Mouse (Mus musculus) frontal cortex, postnatal 10 days (tissue): ENCODE measurements around the gene Slc7a3.
A peak's percentile ranks its signal among the peaks of the same experiment; 100 is the strongest.
"Not testable (repeated sequence)": the region's sequence is repeated elsewhere in the genome, so short reads cannot be mapped to it uniquely, and the experiment has no call there.

Experiments
- DNase-seq, 2 experiments: peaks; one replicate each; pipeline ENCODE4 v3.0.0; 2022; ENCODE audit warnings: low spot score in 2 of 2, mixed read lengths in 1 of 2

The Slc7a3 gene

DNA sequence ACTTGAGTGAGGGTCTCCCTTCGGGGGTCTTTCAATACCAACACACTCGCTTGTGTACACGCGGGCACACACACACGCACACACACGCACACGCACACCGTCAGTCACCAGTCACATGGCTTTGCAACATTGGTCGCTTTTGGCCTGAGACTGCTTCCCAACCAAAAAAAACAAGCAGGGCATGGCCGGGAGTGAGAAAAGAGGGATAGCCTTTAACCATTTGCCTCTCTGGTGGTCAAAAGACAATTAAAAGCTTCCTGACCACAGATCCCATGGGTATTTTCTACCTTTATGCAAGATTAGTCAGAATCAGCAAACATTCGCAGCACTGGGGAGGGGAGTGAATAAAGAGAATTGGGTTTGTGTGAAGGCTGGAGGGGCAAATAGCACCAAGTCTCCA, at the start of gene Slc7a3:
Slc7a3 (minus strand) TSS at position 101 of the 400 bp plus-strand sequence.
- no peak for DNase-seq

GRCm38 (mm10) chrX:101131992-101132791, 46.4 kb upstream of the Slc7a3 start:
- DNase-seq, result no peak

DNA sequence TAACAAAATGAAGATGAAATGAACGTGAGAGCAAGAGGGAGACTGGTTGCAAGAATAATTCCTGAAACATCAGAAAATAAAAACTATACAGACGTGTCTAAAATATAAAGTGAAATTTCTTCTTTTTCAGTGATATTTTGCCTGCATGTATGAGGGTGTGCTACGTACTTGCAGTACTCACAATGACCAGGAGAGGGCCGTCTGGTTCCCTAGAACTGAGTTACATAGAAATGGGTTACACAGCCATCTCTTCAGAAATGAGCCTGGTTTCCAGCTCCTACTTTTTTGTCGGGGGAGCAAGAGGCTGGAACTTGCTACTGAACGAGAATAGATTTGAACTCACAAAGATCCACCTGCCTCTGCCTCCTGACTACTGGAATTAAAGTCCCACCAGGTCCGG, 45.2 kb upstream of the Slc7a3 start:
- DNase-seq, result peak in 1 of 2 experiments; percentile 64

- no peak for DNase-seq
Observed at GRCm38 (mm10) chrX:101128559-101128958, 42.7 kb upstream of the Slc7a3 start.

DNA sequence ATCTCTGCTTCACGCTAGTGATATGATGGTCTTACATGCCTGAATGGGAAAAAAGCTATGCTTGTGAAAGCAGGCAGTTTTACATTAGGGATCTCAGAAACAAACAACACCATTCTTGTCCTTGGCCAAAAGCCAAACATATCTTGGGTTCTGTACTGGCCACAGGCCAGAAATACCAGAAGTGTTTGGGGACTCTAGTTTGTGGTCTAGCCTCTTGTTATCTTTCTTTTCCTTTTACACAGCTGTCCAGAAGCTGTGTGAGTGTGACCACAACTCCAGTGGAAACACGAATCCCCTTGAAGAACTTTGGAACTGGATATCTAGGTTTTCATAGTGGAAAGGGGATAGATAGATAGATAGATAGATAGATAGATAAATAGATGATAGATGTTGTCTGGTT, 41.2 kb upstream of the Slc7a3 start:
- DNase-seq, result no peak

- DNase-seq, result no peak
Observed at GRCm38 (mm10) chrX:101126474-101126955, 40.7 kb upstream of the Slc7a3 start.

DNA sequence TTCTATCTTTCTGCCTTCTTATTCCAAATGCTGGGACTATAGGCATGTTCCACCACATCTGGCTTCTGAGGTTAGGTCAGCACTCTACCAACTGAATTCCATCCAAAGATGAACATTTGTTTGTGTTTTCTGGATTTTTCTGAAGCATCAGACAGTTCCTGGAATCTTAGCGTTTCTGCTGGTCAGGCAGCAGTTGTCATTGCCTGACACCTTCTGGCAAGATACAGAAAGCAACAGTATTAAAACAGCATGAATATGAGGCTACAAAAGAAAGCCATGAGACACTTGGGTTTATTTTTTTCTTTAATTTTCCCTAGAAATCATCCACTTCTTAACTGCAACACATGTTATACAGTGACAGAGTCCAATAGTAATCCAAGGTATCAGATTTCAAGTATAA, 34.7 kb upstream of the Slc7a3 start:
- no peak for DNase-seq

DNA sequence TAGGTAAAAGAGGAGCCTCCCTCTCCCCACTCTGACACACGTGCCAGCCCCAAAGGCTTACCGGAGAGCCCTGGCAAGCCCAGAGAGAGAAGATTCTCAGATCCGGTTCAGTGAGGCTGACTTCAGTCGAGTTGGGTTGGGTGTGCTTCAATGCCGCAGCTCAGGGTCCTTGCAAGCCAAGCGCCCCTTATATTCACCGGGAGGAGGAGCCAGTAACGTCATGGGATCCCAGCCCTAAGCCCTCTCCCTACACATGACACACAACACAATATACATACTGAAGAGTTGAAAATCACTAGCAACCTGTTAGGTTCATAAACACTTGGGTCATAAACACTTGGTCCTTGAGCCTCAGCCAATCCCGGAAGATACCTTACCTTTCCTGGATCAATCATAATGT, 609 bp downstream of the Slc7a3 start:
- DNase-seq, result not testable (repeated sequence)

DNA sequence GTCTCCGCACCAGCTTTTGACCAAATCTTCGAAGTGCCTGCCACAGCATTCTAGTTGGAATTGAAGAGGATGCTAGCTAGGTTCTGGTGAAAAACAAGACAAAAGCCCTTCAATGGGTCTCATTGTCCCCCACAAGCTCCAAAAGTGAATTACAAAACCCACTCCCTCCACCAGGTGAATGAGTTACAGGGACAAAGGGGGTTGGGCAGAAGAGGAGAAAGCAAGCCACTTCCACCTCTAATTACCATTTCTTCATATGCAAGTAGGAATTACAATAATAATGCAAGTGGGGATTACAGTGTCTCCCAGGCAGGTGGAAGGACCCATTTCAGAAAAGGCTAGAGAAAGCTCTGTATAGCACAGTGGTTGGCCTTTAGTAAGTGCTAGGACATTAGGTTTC, 1.6 kb downstream of the Slc7a3 start:
- DNase-seq, result no peak

DNA sequence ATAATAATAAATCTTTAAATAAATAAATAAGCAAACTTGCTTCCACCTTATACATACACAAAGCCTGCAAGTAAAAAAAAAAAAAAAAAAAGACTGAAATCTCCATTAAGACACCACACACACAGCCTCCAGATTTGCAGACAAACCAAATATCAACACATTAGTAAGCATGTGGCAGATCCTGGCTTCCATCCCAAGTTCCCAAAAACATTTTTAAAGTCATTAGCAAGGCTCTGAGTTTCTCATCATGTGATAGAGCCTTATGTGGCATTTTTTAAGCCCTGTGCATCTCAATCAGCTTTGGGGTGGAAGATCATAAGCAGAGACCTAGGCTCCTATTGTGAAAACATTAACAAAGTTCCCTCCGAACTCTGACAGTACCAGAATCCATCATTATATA, 20.6 kb downstream of the Slc7a3 start:
- no peak for DNase-seq

GRCm38 (mm10) chrX:101063503-101063902, 22.3 kb downstream of the Slc7a3 start:
- no peak for DNase-seq

DNA sequence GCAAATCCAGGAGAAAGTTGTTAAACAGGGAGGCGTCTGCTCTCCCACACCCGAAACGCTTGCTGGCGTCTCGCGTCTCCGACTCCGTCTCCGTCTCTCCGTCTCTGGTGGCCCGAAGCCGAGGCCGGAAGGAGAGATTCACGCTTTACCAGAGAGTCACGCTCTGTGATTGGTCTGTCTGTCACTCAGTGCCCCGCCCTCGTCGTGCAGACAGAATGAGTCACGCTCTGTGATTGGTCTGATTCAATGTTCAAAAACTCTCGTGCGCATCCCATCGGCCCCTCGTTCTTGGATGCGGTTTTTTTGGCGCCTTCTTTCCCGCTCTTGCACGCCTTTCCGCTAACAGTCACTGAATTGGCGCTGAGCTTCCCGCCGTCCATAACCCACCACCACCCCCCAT, 26.3 kb downstream of the Slc7a3 start, which contains the start of gene Tex11:
Tex11 (minus strand) TSS at position 127 of the 400 bp plus-strand sequence.
- DNase-seq, result no peak
